Mouse (Mus musculus): ENCODE data around the gene Cyb561d1.
"Not testable (repeated sequence)": the region's sequence is repeated elsewhere in the genome, so short reads cannot be mapped to it uniquely, and the experiment has no call there.

Cyb561d1 gene

DNA sequence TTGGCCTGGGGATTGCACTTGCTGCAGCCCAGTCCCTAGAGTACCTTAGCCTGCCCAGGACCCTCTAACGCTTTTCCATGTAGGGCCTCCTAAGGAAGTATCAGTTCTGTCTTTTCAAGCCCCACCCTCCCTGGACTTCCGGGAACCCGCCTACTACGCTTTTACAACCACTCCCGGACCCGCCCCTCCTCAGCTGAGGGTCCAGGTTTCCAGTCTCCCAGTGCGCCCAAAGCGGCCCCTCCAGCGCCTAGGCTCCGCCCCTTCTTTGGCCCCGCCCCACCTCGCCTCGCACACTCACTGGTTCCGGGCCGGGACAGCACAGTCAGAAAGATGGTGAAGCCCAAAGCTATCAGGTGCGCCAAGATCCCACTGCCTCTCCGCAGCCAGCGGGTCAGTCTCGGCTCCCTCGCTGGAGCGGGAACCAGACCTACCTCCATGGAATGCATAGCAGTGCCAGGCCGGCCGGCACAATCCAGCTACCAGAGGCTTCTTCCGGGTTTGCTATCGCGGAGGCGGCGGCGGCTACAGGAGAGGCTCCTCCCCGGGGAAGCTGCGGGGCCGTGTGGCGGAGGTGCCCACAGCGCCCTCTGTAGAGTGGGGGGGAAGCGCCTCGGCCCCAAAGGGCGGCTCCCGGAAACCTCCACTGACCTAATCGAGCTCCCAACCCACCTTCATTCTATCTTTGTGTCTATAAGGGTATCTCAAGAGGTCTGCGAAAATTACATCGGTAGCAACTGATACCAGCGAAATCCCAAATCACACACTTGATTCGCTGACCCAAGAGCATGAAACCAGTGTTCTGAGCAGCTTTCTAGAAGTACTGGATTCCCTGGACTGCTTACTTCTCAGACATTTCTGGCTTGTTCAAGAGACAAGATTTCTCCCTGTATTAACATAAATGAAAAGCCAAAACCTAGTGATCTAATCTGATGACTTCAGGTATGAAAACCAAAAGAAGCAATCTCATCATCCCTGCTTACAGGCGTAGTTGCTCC, at the start of gene Cyb561d1:
Cyb561d1 (minus strand) TSS at position 884 of the 995 bp plus-strand sequence.
- peak; percentile 88 for DNase-seq (ENCODE audit: low read depth in 1 of 2, low spot score in 2 of 2)

- no peak for DNase-seq (ENCODE audit: low read depth in 1 of 2, low spot score in 2 of 2)
Observed at GRCm38 (mm10) chr3:108246857-108247256, 45.8 kb upstream of the Cyb561d1 start.

- DNase-seq (ENCODE audit: low read depth in 1 of 2, low spot score in 2 of 2): no peak
Observed at GRCm38 (mm10) chr3:108241243-108241839, 40.3 kb upstream of the Cyb561d1 start.

DNA sequence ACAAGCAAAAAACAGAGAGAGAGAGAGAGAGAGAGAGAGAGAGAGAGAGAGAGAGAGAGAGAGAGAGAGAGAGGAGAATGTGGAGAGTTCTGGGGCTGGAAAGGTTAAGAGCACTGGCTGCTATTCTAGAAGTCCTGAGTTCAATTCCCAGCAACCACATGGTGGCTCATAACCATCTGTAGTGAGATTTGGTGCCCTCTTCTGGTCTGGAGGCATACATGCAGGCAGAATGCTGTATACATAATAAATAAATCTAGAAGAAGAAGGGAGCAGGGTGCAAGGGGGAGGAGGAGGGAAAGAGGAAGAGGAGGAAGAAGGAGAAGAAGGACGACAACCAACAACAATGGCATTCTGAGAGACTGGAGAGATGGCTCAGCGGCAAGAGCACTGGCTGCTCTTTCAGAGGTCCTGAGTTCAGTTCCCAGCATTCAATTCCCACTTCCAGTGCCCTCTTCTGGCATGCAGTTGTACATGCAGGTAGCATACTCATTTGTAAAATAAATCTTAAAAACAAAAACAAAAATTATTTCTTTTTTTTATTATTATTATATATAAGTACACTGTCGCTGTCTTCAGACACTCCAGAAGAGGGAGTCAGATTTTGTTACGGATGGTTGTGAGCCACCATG, 36.6 kb upstream of the Cyb561d1 start:
- DNase-seq (ENCODE audit: low read depth in 1 of 2, low spot score in 2 of 2): not testable (repeated sequence)

GRCm38 (mm10) chr3:108231646-108232045, 30.6 kb upstream of the Cyb561d1 start:
- DNase-seq (ENCODE audit: low read depth in 1 of 2, low spot score in 2 of 2): no peak

DNA sequence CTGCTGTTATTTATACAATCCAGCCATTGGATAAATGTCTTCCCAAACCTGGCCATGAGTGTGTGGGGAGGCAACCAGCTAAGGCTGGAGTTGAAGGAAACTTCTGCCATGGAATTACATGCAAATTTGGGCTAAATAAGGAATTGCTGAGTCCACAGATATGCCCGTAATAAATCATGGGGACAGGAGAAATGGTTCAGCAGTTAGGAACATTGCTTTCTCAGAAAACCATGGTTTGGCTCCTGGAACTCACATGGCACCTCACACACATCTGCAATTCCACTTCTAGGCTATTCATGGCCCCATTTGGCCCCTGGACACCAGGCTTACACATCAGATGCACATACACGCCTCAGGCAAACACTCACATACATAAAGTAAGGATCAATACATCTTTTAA, 26.5 kb upstream of the Cyb561d1 start:
- DNase-seq (ENCODE audit: low read depth in 1 of 2, low spot score in 2 of 2): no peak

GRCm38 (mm10) chr3:108226558-108227350, 25.7 kb upstream of the Cyb561d1 start, which contains the start of gene Sypl2:
TSS of gene Sypl2 (minus strand) at chr3:108226648.
- no peak for DNase-seq (ENCODE audit: low read depth in 1 of 2, low spot score in 2 of 2)

GRCm38 (mm10) chr3:108225711-108226557, 24.9 kb upstream of the Cyb561d1 start:
- DNase-seq (ENCODE audit: low read depth in 1 of 2, low spot score in 2 of 2): no peak

GRCm38 (mm10) chr3:108220661-108221060, 19.6 kb upstream of the Cyb561d1 start:
- no peak for DNase-seq (ENCODE audit: low read depth in 1 of 2, low spot score in 2 of 2)

DNA sequence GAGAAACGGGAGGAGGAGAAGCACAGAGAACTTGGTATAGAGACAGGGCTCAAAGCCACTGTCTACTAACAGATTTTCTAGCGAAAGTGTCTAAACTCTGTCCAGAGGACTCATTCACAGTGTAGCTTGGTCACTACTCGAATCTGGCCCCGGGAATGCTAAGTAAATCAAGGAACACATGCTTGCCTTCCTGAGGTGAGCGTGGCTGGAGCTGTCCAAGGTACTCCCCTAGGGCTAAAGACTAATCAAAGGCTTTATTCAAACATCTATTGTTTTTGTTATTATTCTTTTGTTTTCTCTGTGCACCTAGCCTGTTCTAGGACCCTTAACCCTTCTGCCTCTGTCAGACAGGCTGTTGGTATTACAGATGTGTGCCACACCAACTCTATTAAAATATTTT, 13.7 kb upstream of the Cyb561d1 start:
- DNase-seq (ENCODE audit: low read depth in 1 of 2, low spot score in 2 of 2): no peak

DNA sequence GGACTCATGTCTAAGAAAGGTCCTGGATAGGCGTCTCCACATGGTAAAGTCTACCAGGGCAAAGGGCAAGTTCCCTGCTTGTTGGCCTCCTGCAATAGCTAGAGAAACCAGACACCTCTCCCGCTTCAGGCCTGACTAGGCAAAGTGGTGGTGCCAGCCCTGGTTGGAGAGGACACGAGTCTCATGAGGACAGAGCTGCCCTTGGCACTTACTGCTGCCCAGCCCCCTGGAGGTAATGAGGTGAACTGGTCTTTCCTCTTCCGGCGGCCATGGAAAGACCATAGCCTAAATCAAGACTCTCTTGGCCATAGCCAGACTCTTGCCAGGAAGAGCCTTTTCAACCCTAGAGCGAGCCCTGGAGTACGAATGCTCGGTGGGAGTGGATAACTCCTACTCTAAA, 11.4 kb upstream of the Cyb561d1 start:
- no peak for DNase-seq (ENCODE audit: low read depth in 1 of 2, low spot score in 2 of 2)

GRCm38 (mm10) chr3:108211845-108212244, 10.8 kb upstream of the Cyb561d1 start:
- no peak for DNase-seq (ENCODE audit: low read depth in 1 of 2, low spot score in 2 of 2)

GRCm38 (mm10) chr3:108210771-108211139, 9.7 kb upstream of the Cyb561d1 start, which contains the start of gene Atxn7l2:
TSS of gene Atxn7l2 (minus strand) at chr3:108210934.
- no peak for DNase-seq (ENCODE audit: low read depth in 1 of 2, low spot score in 2 of 2)

GRCm38 (mm10) chr3:108209946-108210770, 9.1 kb upstream of the Cyb561d1 start:
- peak; percentile 42 to 75 for DNase-seq (ENCODE audit: low read depth in 1 of 2, low spot score in 2 of 2)

GRCm38 (mm10) chr3:108209536-108209935, 8.5 kb upstream of the Cyb561d1 start:
- DNase-seq (ENCODE audit: low read depth in 1 of 2, low spot score in 2 of 2): no peak

GRCm38 (mm10) chr3:108209001-108209400, 8.0 kb upstream of the Cyb561d1 start:
- no peak for DNase-seq (ENCODE audit: low read depth in 1 of 2, low spot score in 2 of 2)

DNA sequence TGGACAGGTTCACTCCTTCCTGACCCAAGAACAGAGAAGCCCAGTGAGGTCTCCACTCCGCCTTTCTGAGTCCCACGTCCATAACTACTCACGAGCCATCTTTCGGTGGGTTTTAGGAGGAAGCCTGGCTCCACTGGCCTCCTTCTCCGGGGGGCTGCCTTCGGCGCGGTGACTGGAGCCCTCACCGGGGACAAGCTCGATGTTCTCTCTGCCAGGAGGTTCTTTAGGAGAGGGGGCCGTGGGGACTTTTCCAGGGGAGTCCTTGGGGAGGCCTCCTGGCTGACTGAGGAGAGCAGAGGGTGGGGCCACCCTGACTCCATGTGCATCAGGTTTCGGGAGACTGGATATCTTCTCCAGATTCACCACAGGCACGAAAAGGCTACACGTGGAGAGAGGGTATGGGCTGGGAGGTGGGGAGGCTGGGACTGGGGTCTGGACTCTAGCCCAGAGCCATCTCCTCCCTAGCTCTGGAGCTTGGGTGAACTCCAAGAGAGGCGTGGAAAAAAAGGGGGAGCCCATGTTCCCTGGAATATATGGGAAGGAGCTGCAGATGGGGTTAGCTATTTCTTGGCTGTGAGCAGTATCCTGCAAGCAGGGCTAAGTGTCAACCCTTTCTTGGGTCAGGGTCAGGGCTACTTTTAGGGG, 5.8 kb upstream of the Cyb561d1 start:
- no peak for DNase-seq (ENCODE audit: low read depth in 1 of 2, low spot score in 2 of 2)

GRCm38 (mm10) chr3:108205601-108206000, 4.6 kb upstream of the Cyb561d1 start:
- no peak for DNase-seq (ENCODE audit: low read depth in 1 of 2, low spot score in 2 of 2)

DNA sequence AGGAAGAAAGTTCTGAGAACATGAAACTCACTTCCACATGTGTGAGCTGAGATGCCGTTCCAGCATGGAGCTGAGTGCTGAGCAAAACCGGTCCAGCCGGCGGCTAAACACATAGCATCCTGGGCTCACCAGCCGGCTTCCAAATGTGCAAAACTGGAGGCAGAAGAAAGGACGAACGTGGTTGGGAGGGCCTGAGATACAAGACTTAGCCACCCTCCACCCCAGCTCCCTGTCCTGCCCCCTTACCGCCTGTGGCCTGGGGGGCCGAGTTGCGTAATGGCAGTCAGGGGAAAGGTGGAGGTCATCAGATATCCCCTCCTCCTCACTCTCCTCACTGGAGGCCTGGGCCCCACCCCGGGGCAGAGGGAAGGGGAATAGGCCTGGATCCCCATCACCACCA, 3.5 kb upstream of the Cyb561d1 start:
- DNase-seq (ENCODE audit: low read depth in 1 of 2, low spot score in 2 of 2): no peak

Measured in monocyte, adult 2 months (primary cell).